Mouse (Mus musculus) gonadal fat pad, adult 2 months (tissue): ENCODE measurements around the gene Capn11. TPM values are rescaled to one million over a fixed set of nuclear protein-coding genes. Genes with fewer than 3 reads are reported as not detected.

Source experiments
- DNase-seq: peaks from one replicate; pipeline ENCODE4 v3.0.0-alpha.2; 2012; ENCODE audit warnings: low read depth
- polyA plus RNA-seq: library from polyadenylated mRNA; depleted of rRNA; stranded (reverse); fragments of >200 nt; gene quantifications from 2 replicates; pipeline ENCODE4 v1.2.3, GENCODE M21; 2012

Capn11 gene
- polyA plus RNA-seq, 1 experiment = 0.15 TPM

GRCm38 (mm10) chr17:45598891-45599290 lies 60.2 kb downstream of the Capn11 start:
- DNase-seq = no peak

- DNase-seq = no peak
Observed at GRCm38 (mm10) chr17:45598376-45598775, 60.7 kb downstream of the Capn11 start.

- no peak for DNase-seq
Observed at GRCm38 (mm10) chr17:45597787-45598186, 61.3 kb downstream of the Capn11 start.

- no peak for DNase-seq
Observed at GRCm38 (mm10) chr17:45596631-45597396, 62.3 kb downstream of the Capn11 start.

- no peak for DNase-seq
Observed at GRCm38 (mm10) chr17:45595736-45596390, 63.3 kb downstream of the Capn11 start.

- DNase-seq = no peak
Observed at GRCm38 (mm10) chr17:45594881-45595735, 64.0 kb downstream of the Capn11 start.

GRCm38 (mm10) chr17:45594195-45594594 lies 64.9 kb downstream of the Capn11 start:
- no peak for DNase-seq

- DNase-seq = no peak
Observed at GRCm38 (mm10) chr17:45593479-45593878, 65.6 kb downstream of the Capn11 start.

- DNase-seq = no peak
Observed at GRCm38 (mm10) chr17:45592606-45593431, 66.3 kb downstream of the Capn11 start.

- no peak for DNase-seq
Observed at GRCm38 (mm10) chr17:45591701-45592605, 67.2 kb downstream of the Capn11 start.

GRCm38 (mm10) chr17:45590410-45590809 lies 68.7 kb downstream of the Capn11 start:
- DNase-seq = no peak

GRCm38 (mm10) chr17:45589844-45590243 lies 69.3 kb downstream of the Capn11 start:
- no peak for DNase-seq

- DNase-seq = no peak
Observed at GRCm38 (mm10) chr17:45589236-45589635, 69.9 kb downstream of the Capn11 start.

- no peak for DNase-seq
Observed at GRCm38 (mm10) chr17:45588370-45588769, 70.8 kb downstream of the Capn11 start.

GRCm38 (mm10) chr17:45586449-45586837 lies 72.7 kb downstream of the Capn11 start:
- DNase-seq = no peak

GRCm38 (mm10) chr17:45585725-45586448 lies 73.2 kb downstream of the Capn11 start:
- DNase-seq = no peak

- DNase-seq = no peak
Observed at GRCm38 (mm10) chr17:45584939-45585678, 74.0 kb downstream of the Capn11 start.

GRCm38 (mm10) chr17:45584096-45584896 lies 74.8 kb downstream of the Capn11 start:
- no peak for DNase-seq
